Mouse (Mus musculus): ENCODE data around the gene B4galt3.

B4galt3 gene

GRCm38 (mm10) chr1:171269848-171270572, at the start of gene B4galt3:
Gene B4galt3 (plus strand): TSS chr1:171270328.
- POLR2A ChIA-PET = interaction anchor here (0.5 to 4.2 kb wide), 94 partner anchors 8 to 385 kb away, joined by 3 to 119 read pairs (median 5); partner anchors contain the start of genes Ppox (in 4 of the 4), Adamts4 (in 3 of the 4), Dedd (in 3 of the 4) and Klhdc9 (in 3 of the 4)

DNA sequence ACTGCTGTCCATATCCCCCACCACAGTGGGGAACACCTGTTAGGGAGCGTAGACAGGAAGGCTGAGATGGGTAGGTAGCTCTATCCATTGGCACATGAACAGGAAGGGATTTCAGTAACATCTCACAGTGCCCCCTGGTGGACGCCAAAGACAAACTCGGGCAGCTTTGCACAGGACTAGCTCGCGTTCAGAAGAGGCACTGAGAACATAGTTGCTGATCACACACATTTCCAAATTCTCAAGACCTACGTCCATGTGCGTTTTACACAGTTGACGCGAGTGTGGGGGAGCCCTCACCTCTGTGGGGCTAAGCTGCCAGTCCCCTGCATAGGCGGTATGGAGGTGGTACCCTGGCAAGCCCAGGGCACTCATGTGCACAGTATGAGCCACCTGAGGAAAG, 49.3 kb upstream of the B4galt3 start:
- POLR2A ChIA-PET = interaction anchor here in 3 of 4 experiments (0.6 to 3.4 kb wide), 47 partner anchors 9 to 524 kb away, joined by 3 to 24 read pairs (median 4); partner anchors contain the start of genes Cfap126 (in 3 of the 3), Fcer1g (in 2 of the 3), Ndufs2 (in 2 of the 3) and Pcp4l1 (in 2 of the 3)
- CTCF ChIA-PET = interaction anchor here (0.5 to 3.0 kb wide), 92 partner anchors 8 to 325 kb away, joined by 3 to 22 read pairs (median 4); partner anchors contain the start of genes Pcp4l1 (in 3 of the 4), Ppox (in 3 of the 4), B4galt3 (in 2 of the 4) and Ndufs2 (in 2 of the 4)

More at GRCm38 (mm10) chr1:171269848-171270572, at the start of gene B4galt3:
- CTCF ChIA-PET = interaction anchor here in 3 of 4 experiments (0.5 to 3.9 kb wide), 12 partner anchors 11 to 231 kb away, joined by 3 to 38 read pairs (median 4); partner anchors contain the start of genes Ppox (in 3 of the 3), F11r (in 1 of the 3), Klhdc9 (in 1 of the 3) and Ufc1 (in 1 of the 3)

GRCm38 (mm10) chr1:171221281-171222193, 48.6 kb upstream of the B4galt3 start:
- CTCF ChIA-PET = interaction anchor here (0.5 to 3.0 kb wide), 85 partner anchors 8 to 343 kb away, joined by 3 to 22 read pairs (median 4); partner anchors contain the start of genes Pcp4l1 (in 3 of the 4), B4galt3 (in 2 of the 4), Ndufs2 (in 2 of the 4) and Ppox (in 2 of the 4)

DNA sequence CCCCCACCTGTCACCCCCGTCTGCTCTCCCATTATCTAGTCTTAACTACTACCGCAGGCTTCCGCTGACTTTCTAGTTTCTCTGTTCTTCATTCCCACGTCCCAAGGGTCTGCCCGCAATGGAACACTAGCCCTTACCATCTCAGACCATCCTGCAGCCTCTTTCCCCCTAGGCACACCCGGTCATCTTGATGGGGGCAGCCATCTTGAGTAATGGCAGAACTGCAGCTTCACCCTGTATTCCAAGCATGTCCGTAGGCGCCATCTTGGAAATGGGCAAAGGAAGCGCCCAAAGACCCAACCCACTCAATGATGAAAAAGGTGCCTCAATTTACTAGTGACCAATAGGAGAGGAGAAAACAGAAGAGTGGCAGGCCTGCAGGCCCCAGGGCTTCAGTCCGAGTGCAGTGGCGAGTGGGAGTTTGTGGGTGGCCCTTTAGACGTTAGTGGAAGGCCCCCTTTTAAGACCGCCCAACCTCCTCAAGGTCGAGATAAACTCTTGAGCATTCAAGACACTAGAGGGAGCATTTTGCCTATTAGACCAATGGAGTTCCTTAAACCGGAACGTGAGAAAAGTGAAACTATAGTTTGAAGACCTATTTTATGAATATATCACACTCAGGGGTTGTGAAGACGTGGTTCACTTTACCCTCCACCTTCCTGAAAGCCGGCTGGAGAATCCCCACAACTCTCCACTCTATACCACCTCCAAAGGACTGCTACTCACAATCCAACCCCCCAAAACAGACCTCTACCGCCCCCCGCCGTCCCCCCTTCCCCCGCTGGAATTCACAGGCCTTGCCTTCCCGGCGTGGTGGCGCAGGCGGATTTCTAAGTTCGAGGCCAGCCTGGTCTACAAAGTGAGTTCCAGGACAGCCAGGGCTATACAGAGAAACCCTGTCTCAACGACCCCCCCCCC, 47.6 kb upstream of the B4galt3 start, which contains the start of gene Tomm40l:
Gene Tomm40l (minus strand): TSS at position 277 of the 918 bp plus-strand sequence.
- ChIA-PET POLR2A (interaction anchor here in 3 of 4 experiments (0.6 to 3.4 kb wide), 25 partner anchors 9 to 280 kb away, joined by 3 to 24 read pairs (median 5); partner anchors contain the start of genes B4galt3 (in 2 of the 3), Pcp4l1 (in 2 of the 3), Ppox (in 2 of the 3) and Alyref2 (in 1 of the 3)), CTCF (interaction anchor here in 3 of 4 experiments (0.6 to 3.0 kb wide), 28 partner anchors 9 to 342 kb away, joined by 3 to 22 read pairs (median 5); partner anchors contain the start of genes Ndufs2 (in 1 of the 3), Nr1i3 (in 1 of the 3), Pcp4l1 (in 1 of the 3) and Ppox (in 1 of the 3))

More at GRCm38 (mm10) chr1:171221281-171222193, 48.6 kb upstream of the B4galt3 start:
- POLR2A ChIA-PET = interaction anchor here in 3 of 4 experiments (0.6 to 3.4 kb wide), 49 partner anchors 8 to 525 kb away, joined by 3 to 24 read pairs (median 4); partner anchors contain the start of genes Cfap126 (in 3 of the 3), Pcp4l1 (in 3 of the 3), B4galt3 (in 2 of the 3) and Fcer1g (in 2 of the 3)

GRCm38 (mm10) chr1:171223168-171223567, 47.0 kb upstream of the B4galt3 start:
- POLR2A ChIA-PET = interaction anchor here in 1 of 4 experiments (0.6 kb wide), 1 partner anchor 162 kb away, joined by 5 read pairs; no protein-coding TSS in a partner anchor
- CTCF ChIA-PET = interaction anchor here in 3 of 4 experiments (0.6 to 3.0 kb wide), 6 partner anchors 9 to 86 kb away, joined by 3 to 18 read pairs (median 4); partner anchors contain the start of gene Ppox (in 1 of the 3)

DNA sequence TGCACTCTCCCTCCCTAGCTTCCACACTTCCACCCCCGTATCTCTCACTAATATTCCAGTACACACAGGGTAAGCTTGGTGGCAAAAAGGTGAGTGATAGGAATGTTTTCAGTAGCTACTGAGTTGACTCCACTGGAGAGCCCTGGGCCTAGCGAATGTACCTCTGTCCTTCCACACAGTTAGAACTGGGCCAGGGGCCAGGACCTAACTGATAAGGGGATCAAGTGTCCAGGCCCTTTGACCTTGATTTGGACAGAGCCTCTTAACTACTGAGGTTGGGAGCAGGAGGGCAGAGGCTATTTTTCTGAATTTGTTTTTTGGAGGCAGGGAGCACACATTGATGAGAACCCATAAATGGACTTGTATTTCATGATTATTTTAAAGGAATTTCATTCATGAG, 46.3 kb upstream of the B4galt3 start:
- CTCF ChIA-PET = interaction anchor here in 1 of 4 experiments (2.0 kb wide), 1 partner anchor 15 kb away, joined by 4 read pairs; no protein-coding TSS in a partner anchor
- POLR2A ChIA-PET = no interaction called here

DNA sequence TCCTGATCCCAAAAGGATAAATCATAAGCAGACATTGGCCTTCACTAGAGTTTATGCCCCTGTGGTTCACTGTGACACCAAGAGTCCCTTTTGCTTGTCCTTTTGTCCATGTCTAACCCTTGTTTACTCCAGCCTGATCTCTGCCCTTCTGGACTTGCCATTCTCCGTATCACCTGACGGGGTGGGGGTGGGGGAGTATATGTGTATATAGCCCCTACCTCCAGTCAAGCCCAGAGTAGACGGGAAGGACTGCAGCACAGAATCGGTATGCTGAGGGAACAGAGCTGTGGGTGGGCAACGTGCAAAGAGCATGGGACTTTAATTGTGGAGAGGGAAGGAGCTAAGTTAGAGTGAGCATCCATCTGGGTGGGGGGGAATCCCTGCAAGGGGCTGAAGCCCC, 45.3 kb upstream of the B4galt3 start, which contains the start of gene Apoa2:
Gene Apoa2 (plus strand): TSS at position 198 of the 400 bp plus-strand sequence.
- ChIA-PET CTCF (interaction anchor here in 2 of 4 experiments (0.5 to 1.6 kb wide), 3 partner anchors 9 to 38 kb away, joined by 3 read pairs; partner anchors contain the start of gene Fcer1g (in 1 of the 2)), POLR2A (interaction anchor here in 3 of 4 experiments (0.6 to 1.1 kb wide), 6 partner anchors 9 to 111 kb away, joined by 3 to 5 read pairs (median 3); partner anchors contain the start of genes B4galt3 (in 1 of the 3), Cfap126 (in 1 of the 3) and Ppox (in 1 of the 3))

DNA sequence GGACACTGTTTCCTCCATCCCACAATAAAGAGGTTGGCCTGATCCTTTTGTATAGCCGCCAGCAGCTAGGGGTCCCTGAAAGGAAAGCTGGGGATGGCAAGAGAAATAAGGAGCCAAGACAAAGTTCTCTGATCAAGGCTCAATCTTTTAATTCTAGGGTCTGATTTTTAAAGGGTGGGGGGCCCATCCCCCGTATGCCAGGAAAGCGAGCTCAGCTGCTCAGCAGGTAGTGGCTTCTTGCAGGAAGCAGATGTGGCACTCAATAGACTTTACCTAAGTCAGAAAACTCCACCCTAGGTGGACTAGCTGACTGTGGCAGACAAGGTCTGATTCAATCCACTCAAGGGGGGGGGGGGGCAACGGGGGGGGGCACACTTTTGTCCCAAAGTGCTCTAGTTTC, 43.3 kb upstream of the B4galt3 start:
- ChIA-PET CTCF (interaction anchor here in 1 of 4 experiments (1.2 to 1.6 kb wide), 2 partner anchors 9 to 12 kb away, joined by 3 read pairs; no protein-coding TSS in a partner anchor), POLR2A (interaction anchor here in 2 of 4 experiments (0.7 to 0.9 kb wide), 2 partner anchors 12 to 135 kb away, joined by 4 read pairs; no protein-coding TSS in a partner anchor)

DNA sequence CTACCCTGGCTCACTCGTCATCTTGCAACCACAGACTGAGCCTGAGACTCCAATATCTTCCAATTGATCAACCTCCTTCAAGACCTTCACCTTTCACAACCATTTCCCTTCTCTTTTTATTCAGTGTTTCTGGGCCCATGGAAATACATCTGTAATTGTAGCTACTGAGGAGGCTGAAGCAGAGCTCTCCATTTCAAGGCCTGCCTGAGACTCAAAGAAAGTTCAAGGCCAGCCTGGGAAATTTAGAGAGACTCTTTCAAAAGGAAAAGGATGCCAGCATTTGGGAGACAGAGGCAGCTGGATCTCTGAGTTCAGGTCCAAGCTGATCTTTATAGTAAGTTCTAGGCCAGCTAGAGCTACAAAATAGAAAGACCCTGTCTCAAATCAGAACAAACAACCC, 42.2 kb upstream of the B4galt3 start:
- CTCF ChIA-PET = interaction anchor here in 3 of 4 experiments (0.7 to 1.2 kb wide), 4 partner anchors 10 to 97 kb away, joined by 3 to 4 read pairs (median 4); partner anchors contain the start of gene Ndufs2 (in 1 of the 3)
- POLR2A ChIA-PET = interaction anchor here (0.7 to 1.2 kb wide), 5 partner anchors 10 to 348 kb away, joined by 3 to 5 read pairs (median 3); partner anchors contain the start of gene Klhdc9 (in 1 of the 4)

DNA sequence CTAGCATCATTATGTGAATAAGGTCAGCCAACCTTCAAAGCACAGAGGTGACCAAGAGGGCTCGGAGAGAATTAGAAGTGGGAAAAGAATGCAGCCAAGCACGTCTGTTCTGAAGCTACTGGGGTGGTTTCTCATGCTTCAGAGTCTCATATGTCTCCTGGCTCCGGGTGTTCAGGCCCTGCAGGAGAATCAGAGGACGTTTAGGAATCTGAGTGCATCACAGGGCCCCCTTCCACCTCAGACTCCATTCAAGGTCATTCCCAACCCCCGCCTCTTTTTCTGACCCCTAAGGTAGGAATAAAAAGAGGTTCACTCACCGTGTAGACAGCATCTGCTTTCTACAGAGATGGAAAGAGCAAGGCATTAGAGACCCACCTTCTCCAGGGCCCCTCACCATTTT, 40.4 kb upstream of the B4galt3 start:
- POLR2A ChIA-PET = interaction anchor here in 3 of 4 experiments (0.5 to 1.9 kb wide), 6 partner anchors 9 to 51 kb away, joined by 3 to 5 read pairs (median 4); partner anchors contain the start of genes Pcp4l1 (in 1 of the 3) and Ppox (in 1 of the 3)
- CTCF ChIA-PET = interaction anchor here in 2 of 4 experiments (0.9 to 2.5 kb wide), 3 partner anchors 9 kb away, joined by 3 to 13 read pairs (median 7); no protein-coding TSS in a partner anchor

- POLR2A ChIA-PET = interaction anchor here in 2 of 4 experiments (0.9 to 1.9 kb wide), 6 partner anchors 8 to 51 kb away, joined by 3 to 5 read pairs (median 4); partner anchors contain the start of gene Ppox (in 1 of the 2)
- CTCF ChIA-PET = interaction anchor here in 2 of 4 experiments (0.7 to 2.5 kb wide), 3 partner anchors 8 to 9 kb away, joined by 3 to 13 read pairs (median 7); no protein-coding TSS in a partner anchor
These were observed 39.9 kb upstream of the B4galt3 start for GRCm38 (mm10) chr1:171230215-171230614.

- CTCF ChIA-PET = interaction anchor here in 3 of 4 experiments (0.5 to 2.7 kb wide), 3 partner anchors 9 to 225 kb away, joined by 3 to 8 read pairs (median 3); no protein-coding TSS in a partner anchor
- POLR2A ChIA-PET = interaction anchor here in 2 of 4 experiments (0.7 to 2.9 kb wide), 6 partner anchors 10 to 83 kb away, joined by 3 to 7 read pairs (median 4); partner anchors contain the start of gene Tomm40l (in 1 of the 2)
These were observed 38.3 kb upstream of the B4galt3 start for GRCm38 (mm10) chr1:171231844-171232243.

DNA sequence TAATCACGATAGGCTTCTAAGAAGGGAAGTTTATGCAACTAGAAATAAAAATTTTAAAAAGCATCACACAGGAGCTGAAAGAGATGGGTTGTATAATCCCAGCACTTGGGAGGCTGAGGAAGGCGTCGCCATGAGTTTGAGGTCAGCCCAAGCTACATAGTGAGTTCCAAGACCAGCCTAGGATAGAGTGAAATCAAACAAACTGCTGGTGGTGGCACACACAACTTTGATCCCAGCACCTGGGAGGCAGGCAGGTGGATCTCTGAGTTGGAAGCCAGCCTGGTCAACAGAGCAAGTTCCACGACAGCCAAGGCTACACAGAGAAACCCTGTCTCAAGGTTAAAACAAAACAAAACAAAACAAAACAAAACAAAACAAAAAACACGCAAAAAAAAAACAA, 37.8 kb upstream of the B4galt3 start:
- ChIA-PET POLR2A (interaction anchor here in 2 of 4 experiments (0.8 to 2.9 kb wide), 5 partner anchors 10 to 77 kb away, joined by 3 to 7 read pairs (median 4); no protein-coding TSS in a partner anchor), CTCF (interaction anchor here in 2 of 4 experiments (0.5 to 2.7 kb wide), 2 partner anchors 9 to 12 kb away, joined by 3 to 8 read pairs; no protein-coding TSS in a partner anchor)

- POLR2A ChIA-PET = interaction anchor here in 3 of 4 experiments (0.7 to 2.9 kb wide), 9 partner anchors 8 to 144 kb away, joined by 3 to 7 read pairs (median 3); partner anchors contain the start of gene Apoa2 (in 1 of the 3)
- CTCF ChIA-PET = interaction anchor here in 1 of 4 experiments (1.1 to 2.7 kb wide), 2 partner anchors 8 to 12 kb away, joined by 3 to 8 read pairs; partner anchors contain the start of gene Apoa2
These were observed 37.1 kb upstream of the B4galt3 start for GRCm38 (mm10) chr1:171232800-171233730.

Data from embryonic stem cell, embryonic (primary cell).